ENCODE assay signal across 8 mouse cellular contexts in the genomic region with DNA sequence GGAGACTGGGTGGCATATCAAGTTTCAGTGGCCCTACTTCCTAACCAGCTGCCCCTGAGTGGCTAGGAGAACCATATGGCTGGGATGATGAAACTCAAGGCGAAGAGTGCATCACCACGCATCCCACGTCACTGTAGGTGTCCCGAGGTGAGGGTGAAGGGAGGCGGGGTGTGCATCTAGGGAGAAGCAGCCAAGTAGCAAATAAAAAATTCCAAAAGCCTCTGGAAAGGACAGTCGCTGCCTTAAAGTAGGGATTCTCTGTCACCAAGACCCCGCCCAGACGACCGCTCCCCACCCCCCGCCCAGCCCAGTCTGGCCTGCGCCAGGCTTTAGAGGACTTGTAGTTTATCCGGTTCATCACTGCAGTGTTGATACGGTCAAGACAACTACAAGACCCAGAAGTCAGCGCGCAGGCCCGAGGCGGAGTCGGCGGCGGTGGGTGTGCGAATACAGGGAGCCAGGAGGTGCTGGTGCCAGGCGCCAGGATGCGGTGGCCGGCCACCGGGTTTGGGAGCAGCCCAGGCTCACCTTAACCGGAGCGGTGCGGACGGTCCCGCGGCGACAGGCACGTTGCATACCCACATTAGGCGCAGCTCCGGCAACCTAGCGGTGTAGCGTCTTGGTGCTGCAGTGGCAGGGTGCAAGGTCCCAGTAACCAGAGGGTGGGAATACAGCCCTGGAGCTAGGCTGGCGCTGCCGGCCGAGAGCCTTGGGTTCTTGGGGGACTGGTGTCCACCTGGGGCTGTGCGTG. TPM values are rescaled to one million over a fixed set of nuclear protein-coding genes. Genes with fewer than 3 reads are reported as not detected.
DNase-seq lines count a peak whose midpoint lies in the region; ATAC-seq lines count a peak whose summit lies in the region.

Gene Gpt2 (plus strand): TSS at position 452 of the 751 bp plus-strand sequence.

- peak; percentile 82 for ATAC-seq in heart, embryonic 13.5 days (ENCODE audit: extremely low read depth, insufficient number of reproducible peaks, low FRiP score, low TSS enrichment)
- ATAC-seq in liver, embryonic 12.5 days, result peak; percentile 95
- ATAC-seq in stomach, embryonic 15.5 days (ENCODE audit: insufficient read depth, low FRiP score, low read depth), result peak; percentile 97

- peak within 1 kb of the TSS; percentile 83 for H3K9ac ChIP-seq in heart, embryonic 13.5 days
- H3K9ac ChIP-seq in liver, embryonic 12.5 days, result peak within 1 kb of the TSS; percentile 61
- peak within 1 kb of the TSS; percentile 68 for H3K9ac ChIP-seq in stomach, embryonic 15.5 days

- WGBS in heart, embryonic 13.5 days, result under 1% methylated on average over 41 of the region's 41 CpGs
- under 1% methylated on average over 41 of the region's 41 CpGs for WGBS in liver, embryonic 12.5 days (ENCODE audit: insufficient replicate concordance)
- under 1% methylated on average over 41 of the region's 41 CpGs for WGBS in stomach, embryonic 15.5 days

- peak within 1 kb of the TSS; percentile 80 for H3K4me3 ChIP-seq in heart, embryonic 13.5 days
- peak within 1 kb of the TSS; percentile 66 for H3K4me3 ChIP-seq in liver, embryonic 12.5 days
- H3K4me3 ChIP-seq in stomach, embryonic 15.5 days (replicated peaks), result peak within 1 kb of the TSS; percentile 91

- no peaks in the 10 kb centered on the region for H3K36me3 ChIP-seq in heart, embryonic 13.5 days
- H3K36me3 ChIP-seq in liver, embryonic 12.5 days, result no peaks in the 10 kb centered on the region
- H3K36me3 ChIP-seq in stomach, embryonic 15.5 days, result no peaks in the 10 kb centered on the region

- H3K4me2 ChIP-seq in heart, embryonic 13.5 days, result peak within 1 kb of the TSS; percentile 99
- H3K4me2 ChIP-seq in liver, embryonic 12.5 days, result peak within 1 kb of the TSS; percentile 81
- H3K4me2 ChIP-seq in stomach, embryonic 15.5 days, result peak within 1 kb of the TSS; percentile 99

- peaks cover 13% of the 10 kb centered on the region for H3K4me1 ChIP-seq in heart, embryonic 13.5 days
- H3K4me1 ChIP-seq in liver, embryonic 12.5 days, result peaks cover 20% of the 10 kb centered on the region
- H3K4me1 ChIP-seq in stomach, embryonic 15.5 days, result 0 out of 2 replicates have a peak, but pooled peaks cover 3% of the 10 kb centered on the region

- peaks cover 8% of the 10 kb centered on the region; the same call in 1 of the 2 replicates for H3K27me3 ChIP-seq in heart, embryonic 13.5 days (replicated peaks)
- peaks cover 28% of the 10 kb centered on the region for H3K27me3 ChIP-seq in liver, embryonic 12.5 days (replicated peaks)
- H3K27me3 ChIP-seq in stomach, embryonic 15.5 days (replicated peaks), result no peaks in the 10 kb centered on the region

- peak; percentile 86 to 88 for DNase-seq in B cell, adult 2 months
- DNase-seq in brain, adult 2 months (ENCODE audit: low read depth, low spot score), result peak; percentile 98
- peak; percentile 68 for DNase-seq in fat pad, adult 2 months (ENCODE audit: extremely low read depth, low read depth, low spot score)
- peak; percentile 95 for DNase-seq in kidney, postnatal 10 days
- DNase-seq in natural killer cell, adult 2 months (ENCODE audit: low spot score in 2 of 2), result peak; percentile 68 to 71

- H3K27ac ChIP-seq in heart, embryonic 13.5 days (replicated peaks), result no peak within 1 kb of the TSS
- no peak within 1 kb of the TSS for H3K27ac ChIP-seq in liver, embryonic 12.5 days
- H3K27ac ChIP-seq in stomach, embryonic 15.5 days, result peak within 1 kb of the TSS; percentile 68; the same call in 1 of the 2 replicates

- H3K9me3 ChIP-seq in heart, embryonic 13.5 days, result no peaks in the 10 kb centered on the region
- no peaks in the 10 kb centered on the region for H3K9me3 ChIP-seq in liver, embryonic 12.5 days (replicated peaks)
- H3K9me3 ChIP-seq in stomach, embryonic 15.5 days, result no peaks in the 10 kb centered on the region

RNA-seq across cellular contexts. Expression of gene Gpt2, which starts in this region (rescaled TPM):
- 7.0 and 7.4 TPM in 2 replicates for polyA plus RNA-seq in heart, embryonic 13.5 days (2015; fragmentation: Nextera tagmentation; extraction: Ambion mirVana)
- polyA plus RNA-seq in liver, embryonic 12.5 days (2016; fragmentation: Nextera tagmentation; extraction: Ambion mirVana), result 18.5 and 20.1 TPM in 2 replicates
- 25.8 and 25.9 TPM in 2 replicates for polyA plus RNA-seq in stomach, embryonic 15.5 days (2015; fragmentation: Nextera tagmentation; extraction: Ambion mirVana)
